Mouse (Mus musculus) MN1 (cell line): ENCODE measurements around the gene Myl3.

Experiments used
- DNase-seq: peaks from one replicate; pipeline ENCODE4 v3.0.0-alpha.2; 2016; ENCODE audit warnings: low spot score

The Myl3 gene

GRCm38 (mm10) chr9:110741711-110742294 lies at the start of gene Myl3:
Myl3 (plus strand) TSS chr9:110741861.
- DNase-seq, result no peak

- no peak for DNase-seq
Observed at GRCm38 (mm10) chr9:110695165-110695755, 46.4 kb upstream of the Myl3 start.

- DNase-seq, result no peak
Observed at GRCm38 (mm10) chr9:110696427-110696826, 45.2 kb upstream of the Myl3 start.

DNA sequence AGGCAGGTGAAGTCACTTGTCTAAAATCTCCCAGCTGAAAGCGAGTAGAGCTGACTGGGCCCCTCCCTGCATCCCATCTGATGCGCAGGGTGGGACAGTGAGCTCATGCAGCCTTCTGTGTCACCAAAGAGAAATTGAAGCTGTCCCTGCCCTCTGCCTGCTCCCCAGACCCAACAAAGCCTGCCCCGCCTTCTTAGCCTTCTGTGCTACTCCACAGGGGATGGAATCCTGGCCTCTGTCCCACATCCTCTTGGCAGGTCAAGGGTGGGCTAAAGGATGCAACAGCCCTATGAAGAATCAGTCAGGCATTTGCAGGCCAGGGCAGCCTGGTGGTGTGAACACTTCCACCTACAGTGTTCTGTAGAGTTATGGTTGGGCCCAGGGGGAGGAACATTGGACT lies 44.2 kb upstream of the Myl3 start:
- peak; percentile 26 for DNase-seq

- DNase-seq, result no peak
Observed at GRCm38 (mm10) chr9:110699574-110699973, 42.1 kb upstream of the Myl3 start.

DNA sequence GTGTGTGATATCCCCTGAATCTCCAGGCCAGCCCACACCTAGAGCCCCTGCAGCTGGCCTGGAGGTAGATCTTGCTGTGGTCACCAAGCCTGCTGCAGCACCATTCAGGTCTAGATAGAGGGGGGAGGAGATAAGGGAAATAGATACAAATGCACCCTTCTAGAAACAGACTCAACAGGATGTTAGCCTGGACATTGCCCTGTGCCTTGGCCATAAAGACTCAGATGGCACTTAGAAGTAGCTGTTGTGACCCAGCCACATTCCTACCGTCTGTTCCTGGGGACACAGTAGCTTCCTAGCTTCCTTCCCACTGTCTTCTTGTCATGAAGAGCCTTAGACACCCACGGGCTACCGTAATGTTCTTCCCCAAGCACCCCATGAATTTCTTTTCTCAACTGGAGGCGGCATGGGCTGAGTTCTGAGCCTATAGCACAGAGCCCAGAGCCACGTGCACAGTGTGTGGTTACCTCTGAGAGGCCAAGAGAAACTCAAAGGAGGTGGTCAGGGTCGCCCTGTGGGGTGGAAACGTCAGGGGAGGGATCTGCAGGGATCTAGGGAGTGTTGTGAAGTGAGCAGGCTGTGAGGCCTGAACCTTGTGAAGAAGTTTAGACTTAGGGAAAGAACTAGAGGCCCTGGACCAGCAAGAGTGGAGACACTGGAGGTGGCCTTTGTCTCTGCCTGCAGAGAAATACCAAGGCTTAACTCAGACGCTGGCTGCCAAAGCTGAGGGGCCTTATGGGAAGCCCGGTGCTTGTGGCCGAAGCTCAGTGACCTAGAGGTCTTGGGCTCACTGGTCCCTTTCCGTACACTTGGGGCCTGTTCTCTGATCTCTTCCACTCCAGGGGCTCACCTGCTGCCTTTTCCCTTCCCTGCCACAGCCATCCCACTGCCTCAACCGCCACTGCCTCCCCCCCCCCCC lies 40.3 kb upstream of the Myl3 start:
- DNase-seq, result no peak

DNA sequence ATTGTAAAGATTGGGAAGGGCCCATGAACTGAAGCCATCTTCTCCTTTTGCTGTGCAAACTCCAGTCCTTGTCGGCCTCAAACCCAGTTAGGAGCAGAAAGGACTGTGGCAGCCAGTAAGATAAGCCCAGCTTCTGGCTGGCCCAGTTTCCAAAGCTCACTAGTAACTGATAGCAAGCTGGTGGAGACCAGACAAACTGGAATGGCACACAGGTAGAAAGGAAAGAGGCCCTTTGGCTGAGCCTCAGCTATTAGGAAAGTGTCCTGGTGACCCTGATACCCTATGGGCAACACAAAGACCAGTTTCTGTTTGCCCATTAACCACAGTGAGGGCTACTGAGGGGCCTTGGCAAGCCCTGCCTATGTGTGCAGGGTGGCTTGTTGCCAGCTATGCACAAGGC lies 38.8 kb upstream of the Myl3 start:
- no peak for DNase-seq

- no peak for DNase-seq
Observed at GRCm38 (mm10) chr9:110703951-110704350, 37.7 kb upstream of the Myl3 start.

DNA sequence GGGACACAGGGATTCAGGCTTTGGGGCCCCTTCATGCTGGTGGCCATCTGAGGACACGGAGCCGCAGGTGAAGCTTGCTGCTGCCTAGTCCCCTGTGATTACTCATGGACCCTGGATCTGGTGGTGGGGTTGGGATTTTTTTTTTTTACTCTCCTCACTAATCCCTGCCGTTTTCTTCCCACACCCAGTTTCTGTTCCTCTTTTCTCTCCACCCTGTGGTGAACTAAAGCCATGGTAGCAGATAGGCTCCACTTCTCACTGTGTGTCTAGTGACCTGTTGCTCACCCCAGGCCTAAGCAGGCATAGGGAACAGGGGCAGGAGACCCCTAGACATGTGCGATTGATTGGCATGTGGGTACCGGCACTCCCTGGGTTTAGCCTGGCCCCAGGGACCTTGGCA lies 34.9 kb upstream of the Myl3 start:
- DNase-seq, result no peak

GRCm38 (mm10) chr9:110709640-110710258 lies 31.9 kb upstream of the Myl3 start:
- peak; percentile 80 for DNase-seq

DNA sequence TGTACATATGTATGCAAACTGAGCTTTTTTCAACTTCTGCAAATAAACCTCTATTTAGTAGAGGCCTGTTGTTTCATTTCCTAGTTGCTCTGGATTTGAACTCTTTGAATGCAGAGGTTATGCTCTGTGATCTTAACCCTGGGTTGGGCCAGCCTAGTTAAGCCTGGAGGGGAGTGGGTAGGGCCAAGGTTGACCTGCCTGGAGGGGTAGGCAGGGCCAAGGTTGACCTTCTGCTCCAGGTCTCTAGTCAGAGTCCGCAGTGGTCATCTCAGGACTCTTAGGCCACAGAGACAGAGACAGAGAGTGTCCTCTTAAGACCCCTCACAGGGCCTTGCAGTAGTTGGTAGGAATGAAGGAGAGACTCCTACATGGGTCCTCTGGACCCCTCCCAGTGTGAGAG lies 30.1 kb upstream of the Myl3 start:
- DNase-seq, result no peak

DNA sequence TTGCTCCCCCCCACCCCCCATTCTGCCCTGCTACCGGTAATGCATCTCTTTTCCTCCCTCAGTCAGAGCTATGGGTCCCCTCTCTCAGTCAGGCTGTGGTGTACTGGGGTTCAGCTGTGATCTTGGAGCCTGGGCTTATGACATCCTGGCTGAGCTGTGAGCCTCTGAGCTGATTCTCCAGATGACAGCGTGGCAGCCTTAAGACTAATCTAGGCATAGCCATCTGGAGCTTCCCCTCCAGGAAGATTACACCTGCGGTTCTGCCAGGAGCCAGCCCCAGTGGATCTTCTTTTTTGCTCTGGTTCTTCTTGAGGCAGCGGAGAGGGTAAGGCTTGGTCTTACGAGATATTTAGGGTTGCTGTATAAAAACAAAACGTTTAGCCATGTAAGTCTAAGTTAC lies 29.7 kb upstream of the Myl3 start:
- DNase-seq, result no peak

DNA sequence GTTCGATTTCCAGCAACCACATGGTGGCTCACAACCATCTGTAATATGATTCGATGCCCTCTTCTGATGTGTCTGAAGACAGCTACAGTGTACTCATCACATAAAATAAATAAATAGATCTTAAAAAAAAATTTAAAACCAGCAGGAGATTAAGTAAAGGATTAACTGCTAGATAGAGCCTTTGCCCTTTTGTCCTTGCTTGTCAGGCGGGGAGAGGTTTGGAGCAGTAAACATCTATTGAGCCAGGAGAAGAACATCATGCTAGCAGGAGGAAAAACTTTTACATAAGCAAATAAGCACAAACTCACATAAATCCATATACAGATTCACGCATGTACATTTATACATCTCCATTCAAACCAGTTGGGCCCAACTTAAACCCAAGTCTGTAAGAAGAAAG lies 29.1 kb upstream of the Myl3 start:
- no peak for DNase-seq

DNA sequence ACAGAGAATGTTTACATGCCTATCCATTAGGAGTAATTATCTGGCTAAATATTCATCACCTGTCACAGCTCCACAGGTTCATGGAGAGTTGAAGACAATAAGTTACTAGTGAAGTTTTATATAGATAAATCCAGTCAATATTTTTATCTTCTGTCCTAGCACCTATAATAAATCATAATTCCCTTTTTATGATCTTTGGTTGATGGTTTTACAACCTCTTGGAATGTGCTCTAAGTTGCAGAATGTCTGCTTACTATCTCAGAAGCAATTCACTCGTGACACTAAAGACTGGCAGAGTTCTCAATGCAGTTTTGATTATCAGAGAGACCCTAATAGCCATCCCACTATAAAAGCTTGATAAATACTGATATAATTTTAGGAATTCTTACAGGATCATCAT lies 28.3 kb upstream of the Myl3 start:
- no peak for DNase-seq

- no peak for DNase-seq
Observed at GRCm38 (mm10) chr9:110715426-110715825, 26.2 kb upstream of the Myl3 start.

- DNase-seq, result peak; percentile 74
Observed at GRCm38 (mm10) chr9:110716775-110717174, 24.9 kb upstream of the Myl3 start.

- DNase-seq, result no peak
Observed at GRCm38 (mm10) chr9:110718071-110718470, 23.6 kb upstream of the Myl3 start.

GRCm38 (mm10) chr9:110718810-110719209 lies 22.9 kb upstream of the Myl3 start:
- DNase-seq, result no peak

GRCm38 (mm10) chr9:110719977-110720376 lies 21.7 kb upstream of the Myl3 start:
- DNase-seq, result no peak

DNA sequence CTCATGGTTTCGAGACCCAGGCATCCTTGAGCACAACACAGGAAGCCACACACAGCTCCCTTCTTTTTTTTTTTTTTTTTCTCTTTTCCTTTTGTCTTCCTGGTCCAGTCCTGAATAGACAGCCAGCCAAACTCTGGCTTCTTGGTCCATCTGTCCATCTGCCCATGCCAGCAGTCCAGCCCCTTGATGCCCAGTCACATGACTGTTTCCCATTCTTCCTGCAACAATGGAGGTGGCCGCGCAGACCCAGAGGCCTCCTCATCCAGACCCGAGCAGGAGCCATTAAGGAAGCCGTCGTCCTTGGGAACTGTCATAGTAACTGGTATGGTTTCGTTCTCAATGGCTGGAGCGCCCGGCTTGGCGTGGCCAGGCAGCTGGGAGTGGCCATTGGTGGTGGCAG lies 19.6 kb upstream of the Myl3 start:
- DNase-seq, result no peak

DNA sequence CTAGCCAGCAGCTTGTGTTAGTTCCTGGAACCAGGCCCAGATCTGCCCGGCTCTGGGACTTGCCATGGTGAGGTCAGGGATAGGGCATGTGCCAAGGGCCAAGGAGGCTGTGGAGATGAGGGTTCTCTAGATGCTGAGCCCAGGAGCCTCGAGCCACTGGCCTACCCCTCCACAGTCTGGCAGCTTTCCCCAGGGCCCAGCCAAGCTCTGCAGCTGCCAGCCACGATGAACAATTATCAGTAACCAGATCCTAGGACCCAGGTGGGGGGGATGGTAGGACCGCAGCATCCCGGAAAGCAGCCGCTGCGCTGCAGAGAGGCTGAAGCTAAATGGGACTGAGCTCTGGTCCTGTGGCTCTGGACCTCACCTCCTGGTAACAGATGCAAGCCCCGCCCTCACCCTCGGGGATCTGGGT lies 15.9 kb upstream of the Myl3 start:
- peak; percentile 91 for DNase-seq

DNA sequence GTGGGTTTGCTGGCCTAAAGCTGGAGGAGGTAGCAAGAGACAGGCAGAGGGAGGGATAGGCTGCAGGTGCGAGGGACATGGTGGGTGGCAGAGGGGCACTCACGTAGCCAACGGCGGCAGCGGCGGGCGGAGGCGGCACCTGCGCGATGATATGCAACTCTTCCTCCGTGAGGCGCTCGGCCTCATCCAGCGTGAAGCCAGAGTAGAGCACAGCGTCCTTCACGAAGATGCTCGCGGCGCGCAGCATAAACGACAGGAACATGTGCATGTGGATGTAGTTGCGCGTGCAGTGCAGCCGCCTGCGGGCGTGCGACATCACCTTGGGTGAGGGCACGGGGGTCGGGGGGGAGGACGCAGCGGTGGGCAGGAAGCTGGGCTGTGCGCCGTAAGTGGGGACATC lies 14.8 kb upstream of the Myl3 start:
- DNase-seq, result no peak

- no peak for DNase-seq
Observed at GRCm38 (mm10) chr9:110729841-110730240, 11.8 kb upstream of the Myl3 start.
